Mouse (Mus musculus): ENCODE data around the gene Prr5l.

DNA sequence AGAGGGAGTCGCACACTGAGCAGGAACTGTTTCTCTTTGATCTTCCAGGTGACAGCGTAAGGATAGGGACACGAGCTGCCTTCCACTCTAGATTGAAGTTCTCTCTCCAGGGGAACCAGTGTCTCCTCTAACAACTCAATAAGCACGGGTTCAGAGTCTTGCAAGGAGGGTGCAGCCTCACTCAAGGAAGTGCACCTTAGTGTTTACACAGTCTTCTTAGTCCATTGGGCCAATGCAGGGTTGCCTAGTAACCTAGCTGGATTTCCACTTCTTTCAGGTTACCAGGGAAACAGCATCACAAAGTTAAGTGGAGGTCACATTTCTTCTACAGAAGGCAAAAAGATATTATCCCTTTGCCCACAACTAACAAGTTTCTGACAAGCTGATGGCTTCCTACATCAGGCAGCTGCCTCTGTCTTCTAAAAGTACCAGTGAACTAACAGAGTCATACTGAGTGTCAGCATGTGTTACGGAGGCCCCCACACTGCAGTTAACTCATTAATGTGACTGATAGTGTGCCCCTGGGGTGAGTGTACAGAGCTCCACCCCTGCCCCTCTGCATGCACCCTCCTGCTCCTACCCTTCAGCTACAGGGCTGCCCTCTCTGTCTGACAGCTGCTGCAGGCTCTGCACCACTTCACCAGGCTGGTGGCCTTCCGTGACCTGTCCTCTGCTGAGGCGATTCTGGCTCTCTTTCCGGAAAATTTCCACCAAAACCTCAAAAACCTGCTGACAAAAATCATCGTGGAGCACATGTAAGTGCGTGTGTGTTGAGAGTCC, 13.8 kb upstream of the Prr5l start:
- TF ChIP-seq CTCF (IDR thresholded peaks at IDR 0.05; ENCODE audit: low read depth): no peak
- no peak for TF ChIP-seq EP300 (optimal IDR thresholded peaks at IDR 0.05)
